Comparison of ENCODE assay signal across 12 mouse cellular contexts in genomic region chr6:115914511-115915202, GRCm38 (mm10). TPM values are rescaled to one million over a fixed set of nuclear protein-coding genes. Genes with fewer than 3 reads are reported as not detected.
DNase-seq lines count a peak whose midpoint lies in the region; ATAC-seq and TF ChIP-seq lines count a peak whose summit lies in the region.
"Had no signal": no experiment of that assay in that cellular context is flagged by ENCODE, and none has a peak within 500 bp of the region (broad histone marks: within the 10 kb centered on the region; RNA-seq: fewer than 3 reads in every experiment).

No protein-coding gene starts in this region.

- no peak for TF ChIP-seq POLR2A in ES-Bruce4 (IDR thresholded peaks at IDR 0.05; ENCODE audit: insufficient read depth, low read length)

- no peak for TF ChIP-seq CTCF in ES-Bruce4 (IDR thresholded peaks at IDR 0.05; ENCODE audit: low read depth, low read length)

- no peak overlapping the region for H3K27ac ChIP-seq in ES-Bruce4 (ENCODE audit: insufficient read depth, low read length)
- no peak overlapping the region for H3K27ac ChIP-seq in kidney, embryonic 16.5 days (ENCODE audit: low read length)
- H3K27ac ChIP-seq in liver, embryonic 12.5 days, result no peak overlapping the region
- H3K27ac ChIP-seq: lung, embryonic 15.5 days had no signal

- no peaks in the 10 kb centered on the region for H3K36me3 ChIP-seq in ES-Bruce4 (ENCODE audit: control insufficient read depth, insufficient read depth, low read length, poor library complexity, severe bottlenecking)
- 0 out of 2 replicates have a peak, but pooled peaks cover 7% of the 10 kb centered on the region for H3K36me3 ChIP-seq in kidney, embryonic 16.5 days (ENCODE audit: insufficient read depth, low read length)
- H3K36me3 ChIP-seq in liver, embryonic 12.5 days, result no peaks in the 10 kb centered on the region
- H3K36me3 ChIP-seq: lung, embryonic 15.5 days had no signal

- no peak for TF ChIP-seq EP300 in ES-Bruce4 (IDR thresholded peaks at IDR 0.05; ENCODE audit: insufficient read depth, low read depth, low read length)

- WGBS in kidney, embryonic 16.5 days, result 61% methylated on average over 15 of the region's 15 CpGs
- 86% methylated on average over 15 of the region's 15 CpGs for WGBS in liver, embryonic 12.5 days (ENCODE audit: insufficient replicate concordance)

- ATAC-seq in kidney, embryonic 16.5 days (ENCODE audit: low FRiP score, low TSS enrichment), result no peak
- ATAC-seq in liver, embryonic 12.5 days, result no peak

- H3K4me1 ChIP-seq in ES-Bruce4 (ENCODE audit: control insufficient read depth, insufficient read depth, low read length), result no peaks in the 10 kb centered on the region
- H3K4me1 ChIP-seq in kidney, embryonic 16.5 days (ENCODE audit: insufficient read depth, low read length), result peaks cover 27% of the 10 kb centered on the region
- peaks cover 42% of the 10 kb centered on the region for H3K4me1 ChIP-seq in liver, embryonic 12.5 days

- peak; percentile 50 for DNase-seq in gastrocnemius, adult 18-20 months (ENCODE audit: low spot score)
- no peak for DNase-seq in gastrocnemius, adult 8-10 months (ENCODE audit: low spot score in 2 of 2)
- DNase-seq in cerebellum, postnatal 10 days, result peak; percentile 81
- DNase-seq in layer of hippocampus, adult 9-11 months, result peak; percentile 67
- DNase-seq in adrenal gland, postnatal 4 days (ENCODE audit: low spot score in 2 of 2), result no peak
- DNase-seq: embryo, embryonic 11 days had no signal

- no peaks in the 10 kb centered on the region for H3K27me3 ChIP-seq in ES-Bruce4 (ENCODE audit: control insufficient read depth, insufficient read depth, low read length, poor library complexity, severe bottlenecking)
- H3K27me3 ChIP-seq in kidney, embryonic 16.5 days (ENCODE audit: insufficient read depth, low read length), result no peaks in the 10 kb centered on the region
- no peaks in the 10 kb centered on the region; the same call in 1 of the 2 replicates for H3K27me3 ChIP-seq in liver, embryonic 12.5 days (replicated peaks)
- H3K27me3 ChIP-seq: lung, embryonic 15.5 days had no signal

- H3K9ac ChIP-seq in ES-Bruce4 (ENCODE audit: low read depth, poor library complexity, severe bottlenecking), result no peak overlapping the region
- H3K9ac ChIP-seq in kidney, embryonic 16.5 days (replicated peaks; ENCODE audit: low read length), result no peak overlapping the region
- H3K9ac ChIP-seq in liver, embryonic 12.5 days, result no peak overlapping the region
- H3K9ac ChIP-seq: lung, embryonic 15.5 days had no signal

- H3K4me3 ChIP-seq in ES-Bruce4 (ENCODE audit: low read depth, low read length), result peak overlapping the region; percentile 9; the same call in 1 of the 2 replicates
- H3K4me3 ChIP-seq in kidney, embryonic 16.5 days (ENCODE audit: low read length), result no peak overlapping the region
- H3K4me3 ChIP-seq in liver, embryonic 12.5 days, result no peak overlapping the region
- H3K4me3 ChIP-seq: lung, embryonic 15.5 days had no signal

- H3K9me3 ChIP-seq in ES-Bruce4 (replicated peaks; ENCODE audit: control insufficient read depth, insufficient read depth, low read length, poor library complexity, severe bottlenecking), result no peaks in the 10 kb centered on the region
- no peaks in the 10 kb centered on the region for H3K9me3 ChIP-seq in kidney, embryonic 16.5 days (ENCODE audit: low read length)
- no peaks in the 10 kb centered on the region for H3K9me3 ChIP-seq in liver, embryonic 12.5 days (replicated peaks)
- H3K9me3 ChIP-seq: lung, embryonic 15.5 days had no signal

- H3K4me2 ChIP-seq in kidney, embryonic 16.5 days (replicated peaks; ENCODE audit: low read depth, low read length), result no peak overlapping the region
- H3K4me2 ChIP-seq in liver, embryonic 12.5 days, result no peak overlapping the region
- H3K4me2 ChIP-seq: lung, embryonic 15.5 days had no signal

RNA-seq across cellular contexts. Expression of gene Rho, which starts 16.9 kb away (rescaled TPM):
- under 1 TPM in 1 of 2 experiments, not detected in 1; 0.05 TPM for total RNA-seq in gastrocnemius, adult 18-20 months (2021)
- total RNA-seq in gastrocnemius, adult 8-10 months (2022), result not detected
- polyA plus RNA-seq in ES-Bruce4 (2011; ENCODE audit: insufficient read depth, insufficient read length, low read depth, missing spikeins), result 0.46 TPM in 1 of 2 replicates, not detected in the other
- total RNA-seq in adrenal gland, postnatal 4 days (2021), result 1 to 10 TPM in 1 of 2 experiments, under 1 TPM in 1; 0.70 to 1.1 TPM
- 0.16 and 0.37 TPM in 2 replicates for polyA plus RNA-seq in kidney, embryonic 16.5 days (2015; fragmentation: Nextera tagmentation; extraction: Ambion mirVana)
- polyA plus RNA-seq in liver, embryonic 12.5 days (2016; fragmentation: Nextera tagmentation; extraction: Ambion mirVana), result not detected in 2 replicates

RNA-seq across cellular contexts. Expression of gene H1foo, which starts 30.1 kb away (rescaled TPM):
- not detected for total RNA-seq in gastrocnemius, adult 18-20 months (2021)
- not detected for total RNA-seq in gastrocnemius, adult 8-10 months (2022)
- not detected in 2 replicates for polyA plus RNA-seq in ES-Bruce4 (2011; ENCODE audit: insufficient read depth, insufficient read length, low read depth, missing spikeins)
- not detected for total RNA-seq in adrenal gland, postnatal 4 days (2021)
- not detected in 2 replicates for polyA plus RNA-seq in kidney, embryonic 16.5 days (2015; fragmentation: Nextera tagmentation; extraction: Ambion mirVana)
- polyA plus RNA-seq in liver, embryonic 12.5 days (2016; fragmentation: Nextera tagmentation; extraction: Ambion mirVana), result not detected in 2 replicates
- total RNA-seq: gastrocnemius, postnatal 4 days; layer of hippocampus, postnatal 36 days had no signal
- polyA plus RNA-seq: lung, embryonic 15.5 days had no signal

Comparison
In these comparisons a context has a peak if more than half of its experiments do, and no peak if none do; other contexts are left out.
1. DNase-seq: peak in gastrocnemius, adult 18-20 months (single experiment), cerebellum, postnatal 10 days (2 of 2) and layer of hippocampus, adult 9-11 months (single experiment); none in gastrocnemius, adult 8-10 months (0 of 2) and adrenal gland, postnatal 4 days (0 of 2).